Mouse (Mus musculus) brain, embryonic 14.5 days (tissue): ENCODE measurements around the gene Ccr1. TPM values are rescaled to one million over a fixed set of nuclear protein-coding genes. Genes with fewer than 3 reads are reported as not detected.

ENCODE experiments used
- DNase-seq: peaks from one replicate; pipeline ENCODE4 v3.0.0-alpha.2; 2011; ENCODE audit warnings: low read depth
- CTCF ChIP-seq: fragments of 200-500 bp; IDR thresholded peaks from 2 replicates; pipeline ENCODE4 v1.5.1; 2012; ENCODE audit warnings: inconsistent platforms, mild to moderate bottlenecking, moderate library complexity, borderline replicate concordance; ENCODE audit not compliant: insufficient read depth, insufficient read length; ENCODE audit errors: extremely low read depth
- POLR2A ChIP-seq: fragments of 200-500 bp; IDR thresholded peaks from 2 replicates; pipeline ENCODE4 v1.6.1; 2012; ENCODE audit warnings: mild to moderate bottlenecking, inconsistent platforms, borderline replicate concordance; ENCODE audit not compliant: poor library complexity, insufficient read depth, insufficient read length, severe bottlenecking; ENCODE audit errors: extremely low read depth
- polyA plus RNA-seq: library from polyadenylated mRNA; depleted of rRNA; stranded (reverse); fragments of >200 nt; gene quantifications from 2 replicates; pipeline ENCODE4 v1.2.3, GENCODE M21; 2012

The Ccr1 gene
- polyA plus RNA-seq, 1 experiment = 1.0 TPM

DNA sequence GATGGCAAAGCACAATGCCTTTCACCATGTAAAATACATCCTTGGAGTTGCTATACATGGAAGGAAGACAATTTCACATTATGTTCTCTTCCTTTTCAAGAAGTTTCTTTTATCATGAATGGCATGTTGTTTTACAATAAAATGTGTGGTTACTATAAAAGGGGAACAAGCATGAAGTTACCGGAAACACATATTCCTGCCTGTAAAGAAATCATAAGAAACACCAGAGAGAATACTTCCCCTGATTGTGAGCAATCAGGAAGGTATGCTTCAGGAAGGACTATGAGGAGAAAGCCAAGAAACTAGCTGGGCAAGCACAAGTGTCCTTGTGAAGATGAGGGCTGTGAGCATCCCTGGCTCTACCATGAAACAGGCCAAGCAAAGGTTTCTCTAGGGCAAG, 17.3 kb downstream of the Ccr1 start:
- no peak for TF ChIP-seq POLR2A
- TF ChIP-seq CTCF = no peak
- DNase-seq = no peak

GRCm38 (mm10) chr9:123949432-123949831, 19.1 kb downstream of the Ccr1 start:
- DNase-seq = no peak
- TF ChIP-seq CTCF (no peak), POLR2A (no peak)

DNA sequence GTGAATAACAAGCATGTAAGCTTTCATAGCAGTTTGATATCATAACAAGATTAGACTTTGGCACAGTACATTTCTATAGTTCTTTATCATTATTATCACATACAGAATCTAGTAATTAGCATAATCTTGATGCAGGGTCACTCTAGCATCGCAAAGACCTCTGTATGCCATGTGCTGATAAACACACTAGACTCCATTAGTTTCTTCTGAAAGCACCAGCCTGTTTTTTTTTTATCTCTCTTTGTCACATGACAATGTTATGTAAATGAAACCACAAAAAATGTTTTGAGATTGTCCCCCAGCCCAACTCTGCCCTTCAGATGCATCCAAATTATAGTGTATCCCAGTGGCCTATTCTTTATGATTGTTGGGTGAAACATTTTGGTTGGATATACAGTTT, 20.7 kb downstream of the Ccr1 start:
- TF ChIP-seq CTCF (no peak), POLR2A (no peak)
- no peak for DNase-seq

DNA sequence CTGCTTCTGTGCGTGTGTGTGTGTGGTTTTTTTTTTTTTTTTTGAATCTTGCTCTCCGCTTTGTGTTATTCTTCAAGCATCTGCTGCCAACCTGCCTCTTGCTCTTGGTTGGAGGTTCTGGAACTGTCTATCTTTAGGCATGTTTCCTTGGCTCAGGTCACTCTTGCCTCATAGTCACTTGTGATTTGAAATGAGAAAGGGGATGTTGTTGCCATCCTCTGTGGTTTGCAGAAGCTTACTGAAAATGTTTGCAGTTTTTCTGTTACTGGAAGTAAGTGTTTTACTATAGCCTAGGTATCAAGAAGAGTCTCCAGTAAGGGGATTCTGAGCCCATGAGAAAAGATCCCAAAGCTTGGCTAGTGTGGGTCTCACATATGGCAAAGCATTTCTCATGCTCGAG, 26.5 kb downstream of the Ccr1 start:
- TF ChIP-seq POLR2A = no peak
- TF ChIP-seq CTCF = no peak

GRCm38 (mm10) chr9:123941316-123941715, 27.2 kb downstream of the Ccr1 start:
- no peak for TF ChIP-seq POLR2A
- TF ChIP-seq CTCF = no peak
- DNase-seq = no peak

More for the DNA sequence above, 26.5 kb downstream of the Ccr1 start:
- DNase-seq = no peak

DNA sequence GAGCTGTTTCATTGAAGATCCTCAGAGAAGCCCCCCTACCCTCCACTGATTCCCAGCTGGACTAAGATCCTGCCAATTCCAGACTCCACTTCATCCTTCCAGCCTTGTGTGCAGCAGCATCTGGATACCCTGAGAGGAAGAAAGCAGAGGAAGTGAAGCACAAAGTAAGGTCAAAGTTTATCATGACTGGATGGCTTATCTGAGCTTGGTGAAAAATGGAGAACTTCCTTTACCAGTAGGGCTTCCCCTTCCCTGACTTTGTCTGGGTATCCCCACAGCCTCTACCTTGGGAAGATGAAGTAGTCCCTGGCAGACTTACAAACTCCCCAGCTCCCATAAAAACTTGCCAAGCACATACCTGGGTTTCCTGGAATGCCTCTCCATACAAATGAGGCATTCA, 27.9 kb downstream of the Ccr1 start:
- TF ChIP-seq POLR2A (no peak), CTCF (no peak)
- DNase-seq = no peak

- no peak for DNase-seq
- TF ChIP-seq POLR2A (no peak), CTCF (no peak)
These were observed 28.3 kb downstream of the Ccr1 start for GRCm38 (mm10) chr9:123940168-123940567.

- TF ChIP-seq CTCF (no peak), POLR2A (no peak)
- no peak for DNase-seq
These were observed 30.5 kb downstream of the Ccr1 start for GRCm38 (mm10) chr9:123937989-123938388.

DNA sequence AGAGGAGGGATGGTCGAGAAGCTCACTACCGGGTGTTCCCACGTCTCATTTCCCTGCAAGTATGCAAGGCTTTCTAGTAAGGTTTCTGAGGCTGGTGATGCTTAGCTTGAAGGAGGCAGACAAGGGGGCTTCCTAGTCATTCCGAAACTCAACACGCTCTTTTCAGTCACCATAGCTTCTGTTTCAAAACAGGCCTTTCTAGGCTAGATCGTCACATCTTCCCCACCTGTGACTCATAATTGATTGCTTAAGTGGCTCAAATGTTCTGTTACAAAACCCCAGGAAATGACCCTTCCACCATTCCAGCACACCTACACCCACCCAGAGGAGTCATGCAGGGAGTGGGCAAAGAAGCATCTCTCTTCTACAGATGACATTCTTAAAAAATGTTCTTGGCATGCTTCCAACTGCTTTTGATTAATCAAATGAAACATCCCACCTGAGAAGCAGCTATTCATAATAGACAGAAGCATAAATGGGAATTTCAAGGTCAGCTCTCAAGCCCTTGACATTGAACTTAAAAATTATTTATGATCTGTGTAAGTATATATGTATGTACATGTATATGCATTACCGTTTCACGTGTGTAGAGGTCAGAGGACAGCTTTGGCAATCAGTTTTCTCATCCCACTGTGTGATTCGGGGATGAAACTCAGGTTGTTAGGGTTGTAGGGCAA, 31.8 kb downstream of the Ccr1 start:
- TF ChIP-seq POLR2A = no peak
- TF ChIP-seq CTCF = no peak
- DNase-seq = no peak

GRCm38 (mm10) chr9:123935776-123936175, 32.7 kb downstream of the Ccr1 start:
- TF ChIP-seq POLR2A = no peak
- no peak for TF ChIP-seq CTCF
- no peak for DNase-seq

GRCm38 (mm10) chr9:123935346-123935745, 33.1 kb downstream of the Ccr1 start:
- TF ChIP-seq CTCF (no peak), POLR2A (no peak)
- no peak for DNase-seq

DNA sequence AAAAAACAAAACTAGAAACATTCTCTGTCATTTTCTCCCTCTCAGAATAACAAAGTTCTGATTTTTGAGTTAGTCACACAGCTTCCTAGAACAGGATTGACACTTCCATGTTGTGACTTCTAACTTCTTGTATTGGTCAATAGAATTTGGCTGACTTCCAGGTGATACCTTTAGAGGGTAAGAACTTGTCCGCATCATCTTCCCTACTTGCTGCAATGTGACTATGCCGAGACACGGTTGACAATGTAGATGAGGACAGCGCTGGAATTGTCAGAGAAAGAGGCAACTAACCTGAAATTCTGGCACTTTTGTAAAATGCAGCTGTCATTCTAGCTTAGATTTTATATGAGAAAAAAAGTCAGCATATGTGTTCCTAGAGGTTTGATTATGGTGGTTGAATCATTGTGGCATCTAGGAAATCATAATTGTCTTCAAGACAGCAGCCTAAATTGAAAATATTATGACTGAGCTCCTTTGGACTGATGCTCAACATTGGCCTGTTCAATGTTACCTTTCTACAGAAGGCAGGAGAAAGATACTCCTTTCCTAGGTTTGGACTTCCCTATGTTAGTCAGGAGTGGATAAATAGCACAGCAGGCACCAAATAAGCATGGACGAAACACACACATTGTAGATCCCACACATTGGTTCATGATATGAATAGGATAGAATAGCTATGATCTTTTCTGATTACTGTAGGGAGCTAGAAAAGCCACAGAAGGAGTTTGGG, 34.6 kb downstream of the Ccr1 start:
- TF ChIP-seq CTCF (no peak), POLR2A (no peak)
- DNase-seq = no peak
